Mouse (Mus musculus) thymus, adult 2 months (tissue): ENCODE data around the gene Galnt7.

Source experiments
- CTCF ChIP-seq: fragments of 200-500 bp; IDR thresholded peaks from 2 replicates; pipeline ENCODE4 v1.5.1; 2012; ENCODE audit warnings: mild to moderate bottlenecking, control low read depth, low read length, moderate library complexity, borderline replicate concordance; ENCODE audit not compliant: control insufficient read depth, poor library complexity, insufficient read depth; ENCODE audit errors: extremely low read depth
- POLR2A ChIP-seq: fragments of 200-500 bp; IDR thresholded peaks from 2 replicates; pipeline ENCODE4 v1.6.1; 2012; ENCODE audit warnings: mild to moderate bottlenecking, low read length, control low read depth, moderate library complexity; ENCODE audit not compliant: control insufficient read depth, poor library complexity, insufficient read depth; ENCODE audit errors: extremely low read depth

DNA sequence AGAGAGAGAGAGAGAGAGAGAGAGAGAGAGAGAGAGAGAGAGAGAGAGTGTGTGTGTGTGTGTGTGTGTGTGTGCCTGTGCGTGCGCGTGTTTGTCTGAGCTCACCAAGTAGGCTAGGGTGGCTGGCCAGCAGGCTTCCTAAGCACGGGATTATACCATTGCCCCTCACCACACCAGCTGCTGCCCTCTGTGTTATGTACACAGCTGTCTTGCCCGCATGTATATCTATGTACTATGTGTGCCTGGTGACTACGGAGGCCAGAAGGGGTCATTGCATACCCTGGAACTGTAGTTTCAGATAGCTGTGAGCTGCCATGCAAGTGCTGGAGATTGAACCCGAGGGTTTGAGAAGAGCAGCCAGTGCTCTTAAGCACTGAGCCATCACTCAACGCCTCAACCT, 22.7 kb downstream of the Galnt7 start:
- TF ChIP-seq CTCF (no peak), POLR2A (no peak)
